ENCODE assay signal across 18 mouse cellular contexts in genomic region chr11:54849961-54850758, GRCm38 (mm10). TPM values are rescaled to one million over a fixed set of nuclear protein-coding genes. Genes with fewer than 3 reads are reported as not detected.
DNase-seq lines count a peak whose midpoint lies in the region; ATAC-seq and TF ChIP-seq lines count a peak whose summit lies in the region.
"Had no signal": no experiment of that assay in that cellular context is flagged by ENCODE, and none has a peak within 500 bp of the region (broad histone marks: within the 10 kb centered on the region; RNA-seq: fewer than 3 reads in every experiment).

No protein-coding gene starts in this region.

- no peaks in the 10 kb centered on the region for H3K36me3 ChIP-seq in lung, postnatal 0 days (ENCODE audit: insufficient read depth, low read length)
- H3K36me3 ChIP-seq in MEL (ENCODE audit: control insufficient read depth in 1 of 2, insufficient read depth in 2 of 2, low read length in 2 of 2) = peaks cover 0 to 14% of the 10 kb centered on the region in 2 experiments; a peak in 2 of 4 replicates
- no peaks in the 10 kb centered on the region for H3K36me3 ChIP-seq in hindbrain, postnatal 0 days (ENCODE audit: insufficient read depth, low read length)
- H3K36me3 ChIP-seq: kidney, embryonic 15.5 days; lung, embryonic 15.5 days; midbrain, embryonic 13.5 days; neural tube, embryonic 12.5 days had no signal

- no peak for TF ChIP-seq RAD21 in MEL (IDR thresholded peaks at IDR 0.05; ENCODE audit: low read depth, low read length)

- TF ChIP-seq EP300 in lung, postnatal 0 days (IDR thresholded peaks at IDR 0.05) = peak; percentile 66; the same call in 1 of the 2 replicates
- peak; percentile 75 to 81 for TF ChIP-seq EP300 in MEL (IDR thresholded peaks at IDR 0.05; ENCODE audit: low read depth in 1 of 2, low read length in 2 of 2)

- no peak overlapping the region for H3K27ac ChIP-seq in lung, postnatal 0 days (ENCODE audit: low read length)
- H3K27ac ChIP-seq in MEL (ENCODE audit: control insufficient read depth, low read depth, low read length) = peak overlapping the region; percentile 69
- H3K27ac ChIP-seq in hindbrain, postnatal 0 days = no peak overlapping the region
- H3K27ac ChIP-seq: kidney, embryonic 15.5 days; left cerebral cortex, adult 2 months; lung, embryonic 15.5 days; midbrain, embryonic 13.5 days; neural tube, embryonic 12.5 days; stomach, postnatal 0 days had no signal

- H3K4me1 ChIP-seq in lung, postnatal 0 days (ENCODE audit: insufficient read depth, low read depth, low read length) = no peaks in the 10 kb centered on the region
- H3K4me1 ChIP-seq in MEL (ENCODE audit: control insufficient read depth in 1 of 2, insufficient read depth in 2 of 2, low read length in 2 of 2) = peaks cover 10 to 13% of the 10 kb centered on the region in 2 experiments
- no peaks in the 10 kb centered on the region for H3K4me1 ChIP-seq in hindbrain, postnatal 0 days (ENCODE audit: insufficient read depth, low read length)
- H3K4me1 ChIP-seq: lung, embryonic 15.5 days had no signal

- no peak overlapping the region for H3K4me2 ChIP-seq in lung, postnatal 0 days (replicated peaks; ENCODE audit: low read depth, low read length)
- no peak overlapping the region for H3K4me2 ChIP-seq in hindbrain, postnatal 0 days (ENCODE audit: low read depth, low read length)
- H3K4me2 ChIP-seq: kidney, embryonic 15.5 days; lung, embryonic 15.5 days; midbrain, embryonic 13.5 days; neural tube, embryonic 12.5 days had no signal

- no peak for DNase-seq in lung, postnatal 0 days (ENCODE audit: low spot score)
- no peak for DNase-seq in lung, postnatal 25 days (ENCODE audit: low spot score)
- peak; percentile 53 for DNase-seq in MEL (ENCODE audit: low read depth, low spot score)
- DNase-seq in thymus, postnatal 14 days = peak; percentile 72
- no peak for DNase-seq in left cerebral cortex, adult 9 months (ENCODE audit: low spot score in 2 of 2)
- no peak for DNase-seq in adrenal gland, postnatal 10 days
- no peak for DNase-seq in hindbrain, postnatal 0 days (ENCODE audit: low spot score)
- DNase-seq: adrenal gland, postnatal 14 days; gastrocnemius, postnatal 14 days; heart, postnatal 14 days had no signal

- WGBS in lung, postnatal 0 days = 56% methylated on average over 10 of the region's 10 CpGs
- WGBS in hindbrain, postnatal 0 days = 89% methylated on average over 10 of the region's 10 CpGs

- peak; percentile 68 for ATAC-seq in lung, postnatal 0 days
- ATAC-seq in megakaryocyte, adult 5-6 weeks (ENCODE audit: poor library complexity, severe bottlenecking) = peak; percentile 60
- ATAC-seq in hindbrain, postnatal 0 days = no peak
- ATAC-seq: forebrain, embryonic 16.5 days; midbrain, embryonic 13.5 days had no signal

- TF ChIP-seq CTCF in lung, postnatal 0 days (IDR thresholded peaks at IDR 0.05) = no peak
- TF ChIP-seq CTCF in MEL (IDR thresholded peaks at IDR 0.05 in 2 of 3, conservative IDR thresholded peaks at IDR 0.05 in 1 of 3; ENCODE audit: control insufficient read depth in 1 of 3, insufficient read depth in 1 of 3, low read depth in 2 of 3, low read length in 3 of 3, poor library complexity in 1 of 3, severe bottlenecking in 1 of 3) = no peak
- TF ChIP-seq CTCF in hindbrain, postnatal 0 days (IDR thresholded peaks at IDR 0.05; ENCODE audit: low read depth) = no peak

- no peak overlapping the region for H3K9ac ChIP-seq in lung, postnatal 0 days (replicated peaks; ENCODE audit: low read depth)
- H3K9ac ChIP-seq in MEL (ENCODE audit: control insufficient read depth, low read depth, low read length, poor library complexity, severe bottlenecking) = peak overlapping the region; percentile 37
- H3K9ac ChIP-seq in hindbrain, postnatal 0 days (replicated peaks; ENCODE audit: low read length) = no peak overlapping the region
- H3K9ac ChIP-seq: kidney, embryonic 15.5 days; lung, embryonic 15.5 days; midbrain, embryonic 13.5 days; neural tube, embryonic 12.5 days had no signal

- no peaks in the 10 kb centered on the region for H3K27me3 ChIP-seq in lung, postnatal 0 days (replicated peaks; ENCODE audit: insufficient read depth, low read length)
- no peaks in the 10 kb centered on the region for H3K27me3 ChIP-seq in MEL (ENCODE audit: control insufficient read depth in 1 of 2, insufficient read depth in 2 of 2, low read length in 2 of 2)
- no peaks in the 10 kb centered on the region for H3K27me3 ChIP-seq in hindbrain, postnatal 0 days (ENCODE audit: insufficient read depth, low read length)
- H3K27me3 ChIP-seq: kidney, embryonic 15.5 days; lung, embryonic 15.5 days; midbrain, embryonic 13.5 days; neural tube, embryonic 12.5 days had no signal

- H3K4me3 ChIP-seq in lung, postnatal 0 days (ENCODE audit: low read depth, low read length) = no peak overlapping the region
- no peak overlapping the region for H3K4me3 ChIP-seq in MEL (ENCODE audit: control insufficient read depth in 1 of 2, insufficient read depth in 1 of 2, low read depth in 2 of 2, low read length in 2 of 2)
- no peak overlapping the region for H3K4me3 ChIP-seq in hindbrain, postnatal 0 days (ENCODE audit: low read length)
- H3K4me3 ChIP-seq: kidney, embryonic 15.5 days; left cerebral cortex, adult 2 months; lung, embryonic 15.5 days; midbrain, embryonic 13.5 days; neural tube, embryonic 12.5 days had no signal

- no peaks in the 10 kb centered on the region for H3K79me2 ChIP-seq in MEL (ENCODE audit: control insufficient read depth, insufficient read depth, low read length, poor library complexity)

- no peaks in the 10 kb centered on the region for H3K9me3 ChIP-seq in lung, postnatal 0 days (ENCODE audit: low read length)
- no peaks in the 10 kb centered on the region for H3K9me3 ChIP-seq in MEL (replicated peaks; ENCODE audit: insufficient read depth, low read length)
- no peaks in the 10 kb centered on the region for H3K9me3 ChIP-seq in hindbrain, postnatal 0 days (ENCODE audit: low read length)
- H3K9me3 ChIP-seq: kidney, embryonic 15.5 days; lung, embryonic 15.5 days; midbrain, embryonic 13.5 days; neural tube, embryonic 12.5 days had no signal

- TF ChIP-seq POLR2A in MEL (IDR thresholded peaks at IDR 0.05; ENCODE audit: control insufficient read depth in 1 of 2, insufficient read depth in 1 of 2, low read depth in 1 of 2, low read length in 2 of 2, poor library complexity in 1 of 2) = no peak

TF ChIP-seq in MEL, 35 proteins besides CTCF, POLR2A, EP300 and RAD21 (continues in another document):
- TF ChIP-seq POLR2AphosphoS5 (IDR thresholded peaks at IDR 0.05; ENCODE audit: borderline replicate concordance, low read depth, low read length) = no peak
- no peak for TF ChIP-seq MAFK (IDR thresholded peaks at IDR 0.05; ENCODE audit: borderline replicate concordance, low read depth, low read length)
- TF ChIP-seq TAL1 (IDR thresholded peaks at IDR 0.05; ENCODE audit: low read length) = peak; percentile 38
- no peak for TF ChIP-seq KAT2A (conservative IDR thresholded peaks at IDR 0.05; ENCODE audit: low read depth, low read length)
- TF ChIP-seq TCF12 (IDR thresholded peaks at IDR 0.05; ENCODE audit: low read depth, low read length) = peak; percentile 91
- peak; percentile 88 for TF ChIP-seq ETS1 (IDR thresholded peaks at IDR 0.05; ENCODE audit: low read depth, low read length)
- TF ChIP-seq USF1 (IDR thresholded peaks at IDR 0.05; ENCODE audit: low read depth, low read length) = peak; percentile 80
- TF ChIP-seq E2F4 (IDR thresholded peaks at IDR 0.05; ENCODE audit: borderline replicate concordance, low read depth, low read length) = no peak
- TF ChIP-seq RCOR1 (IDR thresholded peaks at IDR 0.05; ENCODE audit: low read depth, low read length) = peak; percentile 48; the same call in 1 of the 2 replicates
- 0 out of 2 replicates have a peak, but pooled peaks have one; percentile 3 for TF ChIP-seq SMC3 (IDR thresholded peaks at IDR 0.05; ENCODE audit: low read depth, low read length)
- TF ChIP-seq ZC3H11A (IDR thresholded peaks at IDR 0.05; ENCODE audit: low read depth, low read length) = no peak
- TF ChIP-seq CHD2 (IDR thresholded peaks at IDR 0.05; ENCODE audit: low read length) = no peak
- no peak for TF ChIP-seq NRF1 (IDR thresholded peaks at IDR 0.05; ENCODE audit: insufficient read depth, low read depth, low read length, poor library complexity, severe bottlenecking)

RNA-seq across cellular contexts. Expression of gene Lyrm7, which starts 10.6 kb away (rescaled TPM):
- polyA plus RNA-seq in lung, postnatal 0 days (2015; fragmentation: Nextera tagmentation; extraction: Ambion mirVana) = 2.3 and 3.1 TPM in 2 replicates
- total RNA-seq in MEL (2012; rRNA removed) = 12.3 and 12.7 TPM in 2 replicates
- polyA plus RNA-seq in MEL (2012; ENCODE audit: insufficient read depth in 1 of 2, insufficient read length in 2 of 2, low read depth in 1 of 2, low replicate concordance in 2 of 2, missing spikeins in 1 of 2) = 100 to 1,000 TPM in 1 of 2 experiments, 10 to 100 TPM in 1; 20.9 to 188 TPM
- total RNA-seq in megakaryocyte, adult 5-6 weeks (2015) = 0.85 and 6.1 TPM in 2 replicates
- 5.3 and 14.8 TPM in 2 replicates for total RNA-seq in megakaryocyte, adult 5-6 weeks (2017)
- 10 to 100 TPM; 14.5 to 30.3 TPM for total RNA-seq in adrenal gland, postnatal 10 days (2021)
- total RNA-seq in hindbrain, postnatal 0 days (2014; rRNA removed) = 2.6 and 3.1 TPM in 2 replicates
- 5.1 and 5.7 TPM in 2 replicates for polyA plus RNA-seq in hindbrain, postnatal 0 days (2015; fragmentation: Nextera tagmentation; extraction: Ambion mirVana)

RNA-seq across cellular contexts. Expression of gene Hint1, which starts 16.0 kb away (rescaled TPM):
- 500 and 528 TPM in 2 replicates for polyA plus RNA-seq in lung, postnatal 0 days (2015; fragmentation: Nextera tagmentation; extraction: Ambion mirVana)
- 567 and 640 TPM in 2 replicates for total RNA-seq in MEL (2012; rRNA removed)
- 1,000 to 10,000 TPM in 1 of 2 experiments, 100 to 1,000 TPM in 1; 529 to 2,790 TPM for polyA plus RNA-seq in MEL (2012; ENCODE audit: insufficient read depth in 1 of 2, insufficient read length in 2 of 2, low read depth in 1 of 2, low replicate concordance in 2 of 2, missing spikeins in 1 of 2)
- total RNA-seq in megakaryocyte, adult 5-6 weeks (2015) = 370 and 459 TPM in 2 replicates
- total RNA-seq in megakaryocyte, adult 5-6 weeks (2017) = 411 and 450 TPM in 2 replicates
- total RNA-seq in adrenal gland, postnatal 10 days (2021) = 100 to 1,000 TPM; 337 to 370 TPM
- total RNA-seq in hindbrain, postnatal 0 days (2014; rRNA removed) = 521 and 547 TPM in 2 replicates
- polyA plus RNA-seq in hindbrain, postnatal 0 days (2015; fragmentation: Nextera tagmentation; extraction: Ambion mirVana) = 1,077 and 1,085 TPM in 2 replicates

RNA-seq across cellular contexts. Expression of gene Gpx3, which starts 52.1 kb away (rescaled TPM):
- 342 and 535 TPM in 2 replicates for polyA plus RNA-seq in lung, postnatal 0 days (2015; fragmentation: Nextera tagmentation; extraction: Ambion mirVana)
- 0.12 TPM in 1 of 2 replicates, not detected in the other for total RNA-seq in MEL (2012; rRNA removed)
- under 1 TPM in 1 of 2 experiments, not detected in 1; 0.15 TPM for polyA plus RNA-seq in MEL (2012; ENCODE audit: insufficient read depth in 1 of 2, insufficient read length in 2 of 2, low read depth in 1 of 2, low replicate concordance in 2 of 2, missing spikeins in 1 of 2)
- total RNA-seq in megakaryocyte, adult 5-6 weeks (2015) = 52.7 and 58.3 TPM in 2 replicates
- 1.8 and 6.0 TPM in 2 replicates for total RNA-seq in megakaryocyte, adult 5-6 weeks (2017)
- total RNA-seq in adrenal gland, postnatal 10 days (2021) = 100 to 1,000 TPM; 116 to 123 TPM
- 28.5 and 30.5 TPM in 2 replicates for total RNA-seq in hindbrain, postnatal 0 days (2014; rRNA removed)
- 78.0 and 78.1 TPM in 2 replicates for polyA plus RNA-seq in hindbrain, postnatal 0 days (2015; fragmentation: Nextera tagmentation; extraction: Ambion mirVana)

Comparison
In these comparisons a context has a peak if more than half of its experiments do, and no peak if none do; other contexts are left out.
1. DNase-seq: peak in MEL (single experiment) and thymus, postnatal 14 days (single experiment); none in lung, postnatal 0 days (single experiment), lung, postnatal 25 days (single experiment), left cerebral cortex, adult 9 months (0 of 2), adrenal gland, postnatal 10 days (single experiment) and hindbrain, postnatal 0 days (single experiment).